Mouse (Mus musculus) urinary bladder, postnatal 14 days (tissue): ENCODE measurements at regions not wholly inside any gene's neighbourhood (a gene's known extent, or its start where the extent isn't known, plus 50 kb on each side); places are given as distances from the start of the nearest gene placed in this dataset.

Source experiments
- DNase-seq: peaks from one replicate; pipeline ENCODE4 v3.0.0; 2021; ENCODE audit warnings: low spot score

- DNase-seq, result no peak
Measured at GRCm38 (mm10) chr2:75062189-75062510, 236.5 kb downstream of the Mtx2 start.

GRCm38 (mm10) chr2:75064406-75065115, 239.0 kb downstream of the Mtx2 start:
- DNase-seq, result no peak

GRCm38 (mm10) chr2:75065304-75065703, 239.7 kb downstream of the Mtx2 start:
- no peak for DNase-seq

- DNase-seq, result no peak
Measured at GRCm38 (mm10) chr2:75069321-75069720, 243.7 kb downstream of the Mtx2 start.

GRCm38 (mm10) chr2:75072021-75072420, 246.4 kb downstream of the Mtx2 start:
- DNase-seq, result no peak

GRCm38 (mm10) chr2:75072471-75072870, 246.9 kb downstream of the Mtx2 start:
- no peak for DNase-seq

GRCm38 (mm10) chr2:75073178-75073577, 247.6 kb downstream of the Mtx2 start:
- DNase-seq, result no peak

GRCm38 (mm10) chr2:75087164-75087563, 261.6 kb downstream of the Mtx2 start:
- no peak for DNase-seq

- no peak for DNase-seq
Measured at GRCm38 (mm10) chr2:75089186-75089585, 263.6 kb downstream of the Mtx2 start.

- no peak for DNase-seq
Measured at GRCm38 (mm10) chr2:75089616-75090015, 264.0 kb downstream of the Mtx2 start.

- no peak for DNase-seq
Measured at GRCm38 (mm10) chr2:75090439-75090838, 264.8 kb downstream of the Mtx2 start.

GRCm38 (mm10) chr2:75101501-75101900, 275.9 kb downstream of the Mtx2 start:
- DNase-seq, result peak; percentile 14

GRCm38 (mm10) chr2:75112751-75113150, 287.1 kb downstream of the Mtx2 start:
- peak; percentile 14 for DNase-seq

GRCm38 (mm10) chr2:75114375-75114774, 288.8 kb downstream of the Mtx2 start:
- no peak for DNase-seq

GRCm38 (mm10) chr2:75118348-75118926, 292.8 kb downstream of the Mtx2 start:
- DNase-seq, result no peak

GRCm38 (mm10) chr2:75119599-75119998, 294.0 kb downstream of the Mtx2 start:
- DNase-seq, result no peak

- DNase-seq, result no peak
Measured at GRCm38 (mm10) chr2:75133298-75134080, 307.9 kb downstream of the Mtx2 start.

GRCm38 (mm10) chr2:75136618-75137017, 311.0 kb downstream of the Mtx2 start:
- DNase-seq, result no peak

GRCm38 (mm10) chr2:75137133-75137982, 311.8 kb downstream of the Mtx2 start:
- DNase-seq, result peak; percentile 36

GRCm38 (mm10) chr2:75137983-75138745, 312.6 kb downstream of the Mtx2 start:
- DNase-seq, result peak; percentile 78

GRCm38 (mm10) chr2:75138746-75139060, 313.1 kb downstream of the Mtx2 start:
- no peak for DNase-seq

- DNase-seq, result no peak
Measured at GRCm38 (mm10) chr2:75139544-75139943, 313.9 kb downstream of the Mtx2 start.
